In the genomic region with DNA sequence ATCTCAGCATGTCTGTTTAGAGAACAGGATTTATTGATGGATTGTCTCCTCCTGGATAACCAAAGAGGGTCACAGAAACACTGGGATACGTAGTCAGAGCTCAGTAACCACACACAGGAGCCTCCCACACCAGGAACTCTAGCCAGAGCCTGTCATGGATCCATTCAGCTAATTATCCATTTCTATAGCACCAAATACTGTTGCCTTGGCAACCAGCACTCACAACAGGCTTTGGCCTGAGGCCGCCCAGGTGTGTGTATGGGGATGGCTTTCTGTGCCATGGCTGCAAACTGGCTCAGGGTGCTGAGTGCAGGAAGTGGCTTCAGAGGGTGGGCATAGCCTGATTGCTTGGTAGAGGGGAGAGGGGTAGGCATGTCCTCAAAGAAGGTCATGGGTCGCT, we compare ENCODE assay signal across 23 mouse cellular contexts. TPM values are rescaled to one million over a fixed set of nuclear protein-coding genes. Genes with fewer than 3 reads are reported as not detected.
DNase-seq lines count a peak whose midpoint lies in the region; ATAC-seq lines count a peak whose summit lies in the region.
"Had no signal": no experiment of that assay in that cellular context is flagged by ENCODE, and none has a peak within 500 bp of the region (broad histone marks: within the 10 kb centered on the region; RNA-seq: fewer than 3 reads in every experiment).

No protein-coding gene starts in this region.

- H3K36me3 ChIP-seq in embryonic facial prominence, embryonic 10.5 days (replicated peaks): no peaks in the 10 kb centered on the region
- no peaks in the 10 kb centered on the region for H3K36me3 ChIP-seq in forebrain, embryonic 14.5 days (ENCODE audit: control insufficient read depth, insufficient read depth, low read length)
- H3K36me3 ChIP-seq in midbrain, embryonic 16.5 days (ENCODE audit: control insufficient read depth, insufficient read depth, low read length): no peaks in the 10 kb centered on the region
- H3K36me3 ChIP-seq: liver, embryonic 13.5 days had no signal

- no peak overlapping the region for H3K4me2 ChIP-seq in forebrain, embryonic 14.5 days (ENCODE audit: low read length)
- no peak overlapping the region; the same call in 1 of the 2 replicates for H3K4me2 ChIP-seq in midbrain, embryonic 16.5 days (ENCODE audit: low read length)
- H3K4me2 ChIP-seq: liver, embryonic 13.5 days had no signal

- WGBS in embryonic facial prominence, embryonic 10.5 days: 62% methylated on average over 3 of the region's 3 CpGs
- WGBS in forebrain, embryonic 14.5 days: 49% methylated on average over 3 of the region's 3 CpGs
- WGBS in midbrain, embryonic 16.5 days: 42% methylated on average over 3 of the region's 3 CpGs

- 0 out of 2 replicates have a peak overlapping the region, but pooled peaks have one; percentile 51 for H3K27ac ChIP-seq in embryonic facial prominence, embryonic 10.5 days (replicated peaks)
- H3K27ac ChIP-seq in forebrain, embryonic 14.5 days (ENCODE audit: low read depth, low read length): no peak overlapping the region
- peak overlapping the region; percentile 58 for H3K27ac ChIP-seq in midbrain, embryonic 16.5 days (ENCODE audit: low read length)
- H3K27ac ChIP-seq: heart, adult 2 months; liver, embryonic 13.5 days had no signal

- peak; percentile 67; the same call in 1 of the 2 replicates for ATAC-seq in forebrain, embryonic 14.5 days
- peak; percentile 84 for ATAC-seq in midbrain, embryonic 16.5 days
- ATAC-seq: intestine, embryonic 16.5 days had no signal

- H3K4me1 ChIP-seq in embryonic facial prominence, embryonic 10.5 days: peaks cover 31% of the 10 kb centered on the region
- H3K4me1 ChIP-seq in forebrain, embryonic 14.5 days (ENCODE audit: control insufficient read depth, insufficient read depth, low read length): peaks cover 11% of the 10 kb centered on the region
- H3K4me1 ChIP-seq in midbrain, embryonic 16.5 days (ENCODE audit: control insufficient read depth, insufficient read depth, low read length): peaks cover 10% of the 10 kb centered on the region
- H3K4me1 ChIP-seq: liver, embryonic 13.5 days had no signal

- no peaks in the 10 kb centered on the region for H3K9me3 ChIP-seq in embryonic facial prominence, embryonic 10.5 days
- no peaks in the 10 kb centered on the region for H3K9me3 ChIP-seq in forebrain, embryonic 14.5 days (replicated peaks; ENCODE audit: control insufficient read depth, low read length)
- no peaks in the 10 kb centered on the region for H3K9me3 ChIP-seq in midbrain, embryonic 16.5 days (replicated peaks; ENCODE audit: control insufficient read depth, low read length, poor library complexity, severe bottlenecking)
- H3K9me3 ChIP-seq: liver, embryonic 13.5 days had no signal

- peak; percentile 11 to 41 for DNase-seq in left cerebral cortex, postnatal 14 days (ENCODE audit: low spot score in 2 of 2)
- no peak for DNase-seq in left cerebral cortex, adult 18-20 months (ENCODE audit: low spot score in 2 of 2)
- DNase-seq in embryonic facial prominence, embryonic 10.5 days (ENCODE audit: low spot score): peak; percentile 47
- DNase-seq in forebrain, embryonic 14.5 days (ENCODE audit: low spot score): peak; percentile 74
- DNase-seq in lung, postnatal 10 days: no peak
- DNase-seq in gastrocnemius, adult 18-20 months (ENCODE audit: low spot score): no peak
- no peak for DNase-seq in frontal cortex, postnatal 10 days (ENCODE audit: low spot score in 2 of 2)
- DNase-seq: cerebellum, adult 18-20 months; heart, adult 2 months; kidney, postnatal 10 days; liver, embryonic 13.5 days; right cerebral cortex, postnatal 25 days; thymus, adult 2 months had no signal

- peak overlapping the region; percentile 21; the same call in 1 of the 2 replicates for H3K9ac ChIP-seq in forebrain, embryonic 14.5 days (ENCODE audit: low read length)
- no peak overlapping the region; the same call in 1 of the 2 replicates for H3K9ac ChIP-seq in midbrain, embryonic 16.5 days (ENCODE audit: low read depth, low read length)
- H3K9ac ChIP-seq: liver, embryonic 13.5 days had no signal

- intact Hi-C loops in left cerebral cortex, postnatal 14 days (cut with DNase I): no loop called here

- H3K27me3 ChIP-seq in embryonic facial prominence, embryonic 10.5 days (replicated peaks; ENCODE audit: low read depth, poor library complexity, severe bottlenecking): peaks cover 30% of the 10 kb centered on the region; the same call in 1 of the 2 replicates
- no peaks in the 10 kb centered on the region for H3K27me3 ChIP-seq in forebrain, embryonic 14.5 days (replicated peaks; ENCODE audit: control insufficient read depth, insufficient read depth, low read length)
- H3K27me3 ChIP-seq in midbrain, embryonic 16.5 days (ENCODE audit: control insufficient read depth, insufficient read depth, low read depth, low read length): no peaks in the 10 kb centered on the region

- no peak overlapping the region for H3K4me3 ChIP-seq in embryonic facial prominence, embryonic 10.5 days
- no peak overlapping the region for H3K4me3 ChIP-seq in forebrain, embryonic 14.5 days (ENCODE audit: low read depth, low read length)
- no peak overlapping the region for H3K4me3 ChIP-seq in midbrain, embryonic 16.5 days (ENCODE audit: low read depth, low read length)
- H3K4me3 ChIP-seq: heart, adult 2 months; liver, embryonic 13.5 days had no signal

RNA-seq across cellular contexts. Expression of gene Myo1h, which starts 1.0 kb away (rescaled TPM):
- total RNA-seq in left cerebral cortex, postnatal 14 days (2021): 1 to 10 TPM; 2.7 to 2.8 TPM
- total RNA-seq in left cerebral cortex, adult 18-20 months (2021): 1 to 10 TPM; 2.5 to 3.3 TPM
- polyA plus RNA-seq in embryonic facial prominence, embryonic 10.5 days (2016; fragmentation: Nextera tagmentation; extraction: Ambion mirVana): 0.94 and 1.2 TPM in 2 replicates
- polyA plus RNA-seq in forebrain, embryonic 14.5 days (2014; fragmentation: Nextera tagmentation; extraction: Ambion mirVana): 0.36 and 0.64 TPM in 2 replicates
- polyA plus RNA-seq in midbrain, embryonic 16.5 days (2015; fragmentation: Nextera tagmentation; extraction: Ambion mirVana): 0.82 and 0.97 TPM in 2 replicates
- total RNA-seq in gastrocnemius, adult 18-20 months (2021): under 1 TPM; 0.32 to 0.36 TPM
- total RNA-seq: gastrocnemius, adult 8-10 months had no signal

RNA-seq across cellular contexts. Expression of gene Foxn4, which starts 16.4 kb away (rescaled TPM):
- total RNA-seq in left cerebral cortex, postnatal 14 days (2021): not detected
- total RNA-seq in left cerebral cortex, adult 18-20 months (2021): not detected
- polyA plus RNA-seq in embryonic facial prominence, embryonic 10.5 days (2016; fragmentation: Nextera tagmentation; extraction: Ambion mirVana): 1.00 and 1.1 TPM in 2 replicates
- 0.09 and 0.14 TPM in 2 replicates for polyA plus RNA-seq in forebrain, embryonic 14.5 days (2014; fragmentation: Nextera tagmentation; extraction: Ambion mirVana)
- 0.32 and 0.36 TPM in 2 replicates for polyA plus RNA-seq in midbrain, embryonic 16.5 days (2015; fragmentation: Nextera tagmentation; extraction: Ambion mirVana)
- not detected for total RNA-seq in gastrocnemius, adult 18-20 months (2021)
- total RNA-seq: adrenal gland, adult 18-20 months; common myeloid progenitor, adult 5-6 weeks; gastrocnemius, adult 8-10 months; heart, adult 2 months; layer of hippocampus, adult 8-10 months; left cerebral cortex, postnatal 36 days; megakaryocyte, adult 5-6 weeks had no signal
- polyA plus RNA-seq: C2C12; heart, postnatal 0 days; intestine, embryonic 16.5 days; liver, embryonic 13.5 days had no signal

Comparison
In these comparisons a context has a peak if more than half of its experiments do, and no peak if none do; other contexts are left out.
1. DNase-seq: peak in left cerebral cortex, postnatal 14 days (2 of 2), embryonic facial prominence, embryonic 10.5 days (single experiment) and forebrain, embryonic 14.5 days (single experiment); none in left cerebral cortex, adult 18-20 months (0 of 2), lung, postnatal 10 days (single experiment), gastrocnemius, adult 18-20 months (single experiment) and frontal cortex, postnatal 10 days (0 of 2).